Mouse (Mus musculus) thymus, postnatal 0 days (tissue): ENCODE data around the gene Prex1. TPM values are rescaled to one million over a fixed set of nuclear protein-coding genes. Genes with fewer than 3 reads are reported as not detected.
A peak's percentile ranks its signal among the peaks of the same experiment; 100 is the strongest.

Experiments
- DNase-seq: peaks from one replicate; pipeline ENCODE4 v3.0.0-alpha.2; 2015; ENCODE audit warnings: low spot score
- polyA plus RNA-seq: library from polyadenylated mRNA; unstranded; fragments of >200 nt; fragmentation: Nextera tagmentation; extraction: Ambion mirVana; gene quantifications from 2 replicates; pipeline ENCODE4 v1.2.1, GENCODE M21; 2015

Prex1 gene
- polyA plus RNA-seq, 1 experiment from 2014 or later = 49.8 TPM

- DNase-seq = no peak
These were observed 13.3 kb upstream of the Prex1 start for GRCm38 (mm10) chr2:166726891-166727290.

- peak; percentile 61 for DNase-seq
These were observed 6.8 kb upstream of the Prex1 start for GRCm38 (mm10) chr2:166720416-166720815.

GRCm38 (mm10) chr2:166719930-166720305 is 6.3 kb upstream of the Prex1 start:
- no peak for DNase-seq

GRCm38 (mm10) chr2:166719301-166719929 is 5.8 kb upstream of the Prex1 start:
- DNase-seq = no peak

- DNase-seq = no peak
These were observed 2.4 kb upstream of the Prex1 start for GRCm38 (mm10) chr2:166716067-166716466.

GRCm38 (mm10) chr2:166714427-166714699 is 731 bp upstream of the Prex1 start:
- no peak for DNase-seq

- DNase-seq = peak; percentile 84
These were observed 587 bp downstream of the Prex1 start for GRCm38 (mm10) chr2:166712801-166713689.

GRCm38 (mm10) chr2:166712310-166712709 is 1.3 kb downstream of the Prex1 start:
- peak; percentile 49 for DNase-seq

GRCm38 (mm10) chr2:166711681-166712132 is 1.9 kb downstream of the Prex1 start:
- no peak for DNase-seq

GRCm38 (mm10) chr2:166709883-166710282 is 3.7 kb downstream of the Prex1 start:
- DNase-seq = no peak

- peak; percentile 27 for DNase-seq
These were observed 5.3 kb downstream of the Prex1 start for GRCm38 (mm10) chr2:166708304-166708703.

GRCm38 (mm10) chr2:166706526-166706925 is 7.1 kb downstream of the Prex1 start:
- no peak for DNase-seq

GRCm38 (mm10) chr2:166703491-166703890 is 10.1 kb downstream of the Prex1 start:
- no peak for DNase-seq

- DNase-seq = peak; percentile 54
These were observed 11.6 kb downstream of the Prex1 start for GRCm38 (mm10) chr2:166702113-166702445.

GRCm38 (mm10) chr2:166701248-166702112 is 12.2 kb downstream of the Prex1 start:
- DNase-seq = peak; percentile 66

GRCm38 (mm10) chr2:166700732-166701131 is 12.9 kb downstream of the Prex1 start:
- DNase-seq = no peak

GRCm38 (mm10) chr2:166700116-166700515 is 13.5 kb downstream of the Prex1 start:
- no peak for DNase-seq

- DNase-seq = no peak
These were observed 14.1 kb downstream of the Prex1 start for GRCm38 (mm10) chr2:166699552-166699951.

- DNase-seq = no peak
These were observed 19.0 kb downstream of the Prex1 start for GRCm38 (mm10) chr2:166694616-166695015.

GRCm38 (mm10) chr2:166693394-166693793 is 20.2 kb downstream of the Prex1 start:
- DNase-seq = no peak

- DNase-seq = no peak
These were observed 21.8 kb downstream of the Prex1 start for GRCm38 (mm10) chr2:166691602-166692509.
